Mouse (Mus musculus) neural tube, embryonic 10.5 days (tissue): ENCODE data around the gene Gtf2f2.

Experiments used
- DNase-seq: peaks from one replicate; pipeline ENCODE4 v3.0.0-alpha.2; 2017; ENCODE audit warnings: low spot score; ENCODE audit errors: extremely low spot score

The Gtf2f2 gene

DNA sequence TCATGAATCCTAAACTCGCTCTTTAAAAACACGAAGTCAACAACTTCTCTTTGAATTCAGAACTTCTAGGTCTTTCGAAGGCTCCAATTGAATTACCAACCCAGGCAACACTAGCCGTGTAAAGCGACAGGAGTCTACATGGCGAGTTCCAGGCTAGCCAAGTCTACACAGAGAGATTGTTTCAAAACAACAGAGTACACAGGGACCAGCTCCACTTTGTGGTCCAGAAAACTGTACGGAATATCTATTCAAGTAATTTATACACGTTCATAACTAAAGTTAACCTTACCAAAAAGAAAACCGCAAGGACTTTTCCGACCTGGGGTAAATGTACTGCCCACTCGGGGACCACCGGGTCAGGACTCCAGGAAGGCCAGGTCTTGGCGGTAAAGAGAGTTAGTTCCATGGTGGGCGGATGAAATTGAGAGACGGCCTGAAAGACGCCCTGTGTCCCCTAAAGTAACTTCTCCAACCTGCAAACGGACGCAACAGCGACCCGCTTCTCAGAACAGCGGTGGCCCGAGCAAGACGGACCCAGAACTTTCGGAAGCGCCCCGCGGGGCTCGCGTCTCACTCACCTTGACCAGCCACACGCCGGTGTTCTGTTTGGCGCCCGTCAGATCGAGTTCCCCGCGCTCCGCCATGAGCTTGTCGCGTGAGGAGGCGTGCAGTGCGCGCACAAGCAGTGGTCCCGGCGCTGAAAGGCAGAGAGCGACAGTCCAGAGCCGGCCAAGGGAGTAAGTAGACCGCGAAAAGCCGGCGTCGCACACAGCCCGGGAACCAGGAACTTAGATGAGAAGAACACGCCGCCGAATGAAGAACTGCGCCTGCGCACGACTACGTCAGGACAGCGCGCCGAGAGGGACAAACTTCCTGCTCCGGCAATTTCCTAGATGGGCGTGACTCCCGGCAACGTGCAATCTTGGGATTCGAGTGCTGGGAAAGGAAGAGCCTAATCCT is at the start of gene Gtf2f2:
Gtf2f2 (minus strand) TSS at position 764 of the 960 bp plus-strand sequence.
- peak; percentile 95 for DNase-seq

DNA sequence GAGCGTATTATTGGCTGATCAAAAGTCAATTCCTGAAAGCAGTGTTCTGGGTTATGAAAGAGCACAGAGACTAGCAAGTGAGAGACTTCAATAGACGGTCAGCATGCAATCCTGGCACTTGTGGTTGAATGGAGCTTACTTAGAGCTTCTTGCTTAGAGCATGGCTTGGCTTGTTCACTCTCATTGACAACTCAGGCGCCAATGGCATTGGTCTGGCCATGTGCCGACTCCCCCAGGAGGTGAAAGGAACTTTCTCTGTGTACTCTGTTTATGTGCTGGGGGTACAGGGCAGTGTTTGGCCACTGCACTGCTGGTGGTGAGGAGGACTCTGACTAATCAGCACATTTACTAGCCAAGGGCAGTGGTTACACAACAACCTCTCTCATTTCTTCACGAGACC is 48.8 kb upstream of the Gtf2f2 start:
- DNase-seq = no peak

DNA sequence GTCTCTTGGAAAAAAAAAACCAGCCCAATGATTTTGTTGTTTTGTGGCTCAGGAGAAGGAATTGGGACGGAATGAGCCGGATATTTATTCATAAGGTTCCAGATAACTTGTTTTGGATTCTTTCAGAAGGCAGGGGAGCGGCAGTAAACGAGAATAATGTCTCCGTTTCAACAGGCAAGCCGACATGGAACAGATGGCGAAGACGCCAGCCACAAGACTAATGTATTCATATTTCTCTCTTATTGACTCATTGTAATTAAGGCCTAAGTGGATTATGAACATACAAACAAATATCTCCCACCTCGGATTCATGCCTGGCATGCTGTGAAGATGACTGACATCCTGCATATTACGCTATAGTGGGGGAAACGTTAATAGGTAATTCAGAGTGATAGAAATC is 43.1 kb upstream of the Gtf2f2 start:
- no peak for DNase-seq

DNA sequence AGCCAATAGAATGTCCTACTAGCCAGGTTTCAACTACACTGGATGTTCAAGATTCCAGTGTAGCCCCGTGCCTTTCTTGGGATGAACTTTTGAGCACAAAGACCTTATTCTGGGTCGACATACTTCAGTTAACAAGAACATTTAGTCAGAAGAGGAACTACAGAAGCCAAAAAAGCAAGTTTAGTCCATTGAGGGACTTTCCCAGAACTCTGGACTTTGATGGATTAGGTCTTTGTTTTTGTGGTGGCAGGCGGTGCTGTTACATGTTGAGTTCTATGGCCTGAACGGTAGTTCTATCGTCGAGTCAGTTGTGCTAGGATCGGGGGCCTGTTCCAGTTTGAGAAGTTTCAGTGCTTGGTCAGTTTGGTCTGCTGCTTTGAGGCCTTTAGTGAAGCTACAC is 41.3 kb upstream of the Gtf2f2 start:
- DNase-seq = no peak

DNA sequence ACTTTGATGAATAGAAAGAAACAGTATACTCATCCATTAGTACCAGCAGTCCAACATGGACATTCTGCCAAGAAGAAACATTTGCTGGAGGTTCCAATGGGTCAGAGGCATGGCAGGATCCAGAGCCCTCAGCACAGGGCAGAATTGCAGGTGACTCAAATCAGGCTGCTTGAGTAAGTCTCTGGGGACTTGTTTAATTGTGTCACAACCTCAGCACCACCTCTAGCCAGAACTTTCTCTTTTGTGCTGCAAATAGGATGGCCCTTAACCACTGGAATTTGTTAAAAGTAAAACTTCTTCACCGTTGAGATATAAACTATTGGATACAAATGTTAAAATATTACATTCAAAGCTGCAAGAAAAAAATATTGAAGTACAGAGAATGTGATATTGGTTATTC is 35.1 kb upstream of the Gtf2f2 start:
- no peak for DNase-seq

DNA sequence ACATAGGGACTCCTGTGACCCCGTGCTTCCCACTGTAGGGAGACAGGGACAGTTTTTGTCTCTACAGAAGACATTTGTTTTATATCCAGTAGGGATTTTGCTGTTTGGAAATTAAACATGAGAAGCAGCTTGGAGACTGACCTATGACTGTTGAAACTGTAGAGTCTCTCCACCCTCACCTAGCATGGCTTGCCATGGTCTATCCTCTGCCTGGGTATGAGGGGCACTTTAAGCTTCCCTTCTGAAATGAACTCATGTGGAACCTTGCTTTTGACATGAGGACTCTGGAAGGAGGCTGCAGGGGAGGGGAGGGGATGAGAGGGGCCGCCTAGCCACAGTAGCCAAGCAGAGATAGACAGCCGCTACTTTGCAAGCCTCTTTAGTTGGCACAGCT is 33.5 kb upstream of the Gtf2f2 start:
- DNase-seq = no peak

DNA sequence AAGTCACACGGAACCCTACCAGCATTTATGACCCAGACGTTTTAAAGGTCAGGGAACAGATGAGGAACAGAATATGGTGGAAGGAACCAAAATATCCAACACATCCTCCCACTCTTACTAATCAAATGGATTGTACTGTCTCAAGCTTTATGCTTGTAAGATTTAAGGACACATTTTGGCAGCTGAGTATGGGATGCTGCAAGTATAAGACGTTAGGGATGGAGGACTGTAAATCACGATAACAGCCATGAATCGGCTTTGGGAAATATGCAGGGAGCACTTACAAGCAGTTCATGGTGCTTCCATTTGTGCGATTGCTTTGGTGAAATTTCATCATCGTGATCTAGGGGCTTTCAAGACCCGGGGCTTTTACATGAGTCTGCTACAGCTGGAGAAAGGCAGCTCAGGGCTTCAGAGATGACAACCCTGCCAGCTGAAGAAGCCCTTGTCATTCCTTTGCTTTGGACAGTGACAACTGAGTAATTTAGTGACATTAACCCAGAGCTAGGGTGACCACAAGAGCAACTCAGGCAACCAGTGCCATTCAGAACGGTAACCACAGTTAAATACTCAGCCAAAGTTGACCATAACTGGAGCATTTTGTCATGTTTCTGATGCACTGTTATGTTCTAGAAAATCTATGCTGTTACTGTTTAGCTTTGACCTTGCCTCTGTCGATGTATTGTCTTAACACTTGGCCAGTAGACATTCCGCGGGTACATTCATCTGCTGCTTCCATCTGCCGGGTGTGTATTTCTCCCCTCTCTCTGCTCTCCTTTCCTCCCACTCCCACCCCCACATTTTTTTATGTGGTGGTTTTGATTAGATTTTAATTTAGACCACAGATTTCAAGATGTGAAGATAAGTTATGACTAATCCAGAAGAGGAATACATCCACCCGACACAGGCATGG is 32.8 kb upstream of the Gtf2f2 start:
- no peak for DNase-seq

DNA sequence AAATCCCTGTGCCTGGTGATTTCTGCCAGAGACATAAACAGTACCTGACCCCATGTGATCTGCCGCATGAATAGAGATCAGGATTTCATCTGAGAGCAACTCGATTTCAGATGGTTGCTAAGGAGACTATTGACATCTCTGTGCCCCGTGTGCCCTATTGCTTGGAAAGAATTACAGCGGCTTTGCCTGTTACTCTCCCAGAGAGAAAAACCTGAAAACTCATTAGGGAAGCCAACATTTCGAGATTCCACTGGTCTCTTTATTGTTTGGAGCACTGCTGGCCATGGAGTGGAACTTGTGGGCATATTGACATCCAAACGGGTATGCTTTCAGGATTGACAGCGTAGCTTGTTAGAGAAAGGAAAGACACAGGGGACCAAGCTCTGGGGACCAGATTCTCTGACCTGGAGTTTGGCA is 22.6 kb upstream of the Gtf2f2 start:
- DNase-seq = peak; percentile 17

DNA sequence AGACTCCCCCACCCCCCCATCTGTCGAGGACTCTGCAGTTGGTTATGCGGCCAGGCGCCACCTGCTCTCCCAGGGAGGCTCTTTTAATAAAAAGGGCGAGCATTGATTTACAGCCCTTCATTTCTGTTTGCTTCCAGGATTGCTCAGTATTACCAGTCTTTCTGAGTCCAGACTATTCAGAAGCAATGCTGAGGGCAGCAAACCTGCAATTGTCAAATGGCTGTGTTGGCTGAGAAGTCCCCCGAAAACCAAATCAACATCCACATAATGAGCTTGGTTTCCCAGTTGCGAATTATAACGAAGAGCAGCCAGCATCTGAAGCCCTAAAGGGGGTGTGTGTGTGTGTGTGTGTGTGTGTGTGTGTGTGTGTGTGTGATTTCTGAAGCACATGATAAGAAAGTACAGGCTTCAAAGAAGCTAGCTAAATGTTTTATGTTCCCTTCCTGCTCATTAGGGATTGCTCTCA is 22.0 kb upstream of the Gtf2f2 start:
- DNase-seq = peak; percentile 17

DNA sequence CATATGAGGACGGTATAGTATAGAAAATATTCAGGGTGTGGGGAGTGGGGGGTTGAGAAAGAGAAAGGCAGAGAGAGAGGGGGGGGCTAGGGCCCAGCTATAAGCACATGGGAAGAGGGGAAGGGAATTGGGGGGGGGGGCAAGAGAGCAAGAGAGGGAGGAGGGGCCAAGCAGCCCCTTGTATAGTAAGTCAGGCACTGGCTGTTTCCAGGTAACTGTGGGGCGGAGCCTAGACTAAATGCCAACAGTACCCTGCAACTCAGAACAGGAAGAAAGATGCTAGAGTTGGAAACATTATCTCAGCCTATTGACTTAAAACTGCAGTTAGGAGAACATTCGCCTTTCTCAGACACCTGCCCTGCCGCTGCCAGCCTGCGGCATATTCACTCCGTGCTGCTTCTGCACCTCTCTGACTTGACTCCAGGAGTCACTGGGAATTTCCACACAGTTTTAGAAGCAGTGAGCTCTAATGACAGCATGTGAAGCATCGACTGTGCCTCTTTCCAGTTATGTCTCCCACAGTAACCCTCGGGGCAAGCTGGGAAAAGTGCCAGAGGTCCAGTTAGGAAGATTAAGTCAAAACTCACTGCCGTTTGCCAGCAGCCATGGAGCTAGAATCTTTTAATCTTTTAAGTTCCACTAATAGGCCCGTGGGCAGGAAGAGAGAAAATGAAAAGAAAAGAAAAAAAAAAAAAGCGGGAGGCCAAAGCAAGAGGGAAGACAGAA is 20.6 kb upstream of the Gtf2f2 start:
- DNase-seq = no peak

DNA sequence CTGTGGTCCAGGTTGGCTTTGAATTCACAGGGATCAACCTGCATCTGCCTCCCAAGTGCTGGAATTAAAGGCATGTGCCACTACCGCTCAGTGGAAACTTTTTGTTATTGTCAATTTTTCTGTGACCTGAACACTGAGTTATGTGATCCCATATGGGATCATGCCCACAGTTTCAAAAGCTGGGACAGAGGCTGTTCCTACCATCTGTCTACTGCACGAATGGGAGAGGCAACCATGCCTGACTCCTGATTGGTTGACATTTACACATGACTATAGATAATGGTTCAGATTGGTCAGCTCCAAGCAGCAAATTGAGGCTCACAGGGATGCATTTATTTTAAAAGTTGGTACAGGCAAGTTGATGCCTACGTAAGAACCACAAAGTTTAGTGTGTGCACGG is 14.0 kb upstream of the Gtf2f2 start:
- no peak for DNase-seq

DNA sequence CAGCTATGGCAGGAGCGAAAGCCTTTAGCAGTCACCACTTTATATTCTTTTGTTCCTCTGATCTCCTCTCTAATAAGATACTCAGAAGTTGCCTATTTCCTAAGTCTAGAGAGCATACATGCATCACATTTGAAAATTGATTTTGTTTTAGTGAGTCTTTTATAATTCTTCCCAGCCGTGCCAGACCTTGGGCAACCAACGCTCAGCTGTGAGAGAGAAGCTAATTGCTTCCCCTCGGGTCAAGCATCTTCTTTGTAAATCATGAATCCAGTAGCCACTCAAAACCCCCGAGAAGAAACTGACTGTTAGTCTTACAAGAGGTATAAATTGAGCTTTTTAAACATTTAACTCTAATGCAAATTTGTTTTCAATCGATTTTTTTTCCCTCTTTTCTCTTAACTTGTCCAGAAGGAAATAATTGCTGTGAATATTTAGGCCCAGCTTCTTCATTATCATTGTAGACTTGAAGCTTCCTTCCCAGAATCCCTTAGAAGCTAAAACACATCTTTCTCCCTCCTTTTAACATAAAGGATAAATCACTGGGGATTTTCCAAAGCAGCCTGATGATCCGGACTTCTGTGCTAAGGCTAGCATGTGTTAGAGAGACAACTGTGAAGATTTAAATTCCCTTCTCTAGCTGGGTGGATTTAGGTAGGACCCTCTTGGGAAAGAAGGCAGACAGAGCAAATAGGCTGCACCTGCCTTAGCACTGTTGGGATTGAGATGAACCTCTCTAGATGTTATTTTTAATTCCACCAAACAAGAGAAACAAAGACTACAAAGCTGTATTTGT is 10.5 kb upstream of the Gtf2f2 start:
- DNase-seq = no peak

DNA sequence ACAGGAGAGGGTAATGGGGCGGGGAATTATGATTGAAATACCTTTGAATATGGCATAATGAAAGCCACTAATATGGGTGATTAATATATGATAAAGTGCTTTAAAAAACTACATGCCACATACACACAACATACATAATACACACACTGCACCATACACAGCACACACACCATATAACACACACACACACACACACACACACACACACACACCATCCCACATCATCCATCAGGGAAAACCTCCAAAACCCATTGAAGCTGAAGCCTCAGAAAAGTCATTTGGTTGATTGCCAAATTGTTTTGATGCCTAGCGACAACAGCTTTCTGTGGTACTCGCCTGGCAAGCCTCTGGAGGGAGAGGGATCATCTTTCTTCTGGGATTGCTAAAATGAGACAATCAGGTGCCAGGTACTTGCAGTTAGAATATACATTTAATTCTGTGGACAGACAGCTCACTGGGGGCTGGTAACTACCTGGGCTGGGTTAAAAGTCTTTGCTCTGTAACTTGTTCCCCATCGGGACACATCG is 9.7 kb upstream of the Gtf2f2 start:
- DNase-seq = no peak

DNA sequence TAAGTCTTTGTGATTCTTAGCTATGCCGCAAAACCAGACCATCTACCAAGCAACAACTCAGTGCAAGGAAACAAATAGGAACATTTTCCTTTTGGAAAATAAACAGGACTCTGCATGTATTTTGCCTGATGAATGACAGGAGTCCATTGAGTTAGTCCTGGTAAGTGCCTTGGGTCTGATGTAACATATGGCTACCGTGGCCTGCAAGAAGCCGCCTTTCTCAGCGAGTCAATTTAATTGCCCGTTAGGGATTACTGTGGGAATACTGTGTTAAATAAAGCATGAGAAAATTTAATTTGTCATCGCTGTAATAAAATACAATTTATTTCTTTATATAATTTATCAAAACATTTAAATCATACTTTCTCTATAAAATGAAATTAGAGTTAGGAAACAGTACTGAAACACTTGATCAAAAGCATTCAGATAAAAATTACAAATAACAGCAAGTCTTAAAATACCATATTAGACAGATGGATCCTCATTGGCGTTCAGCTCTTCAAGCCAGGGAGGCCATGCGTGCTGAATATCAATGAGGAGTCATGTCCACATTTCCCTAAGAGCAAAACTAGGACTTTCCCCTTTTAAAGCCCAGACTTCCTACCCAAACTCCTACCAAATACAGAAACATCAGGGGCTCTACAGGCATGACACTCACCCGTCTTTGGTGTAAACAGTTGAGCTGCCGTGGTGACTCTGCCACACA is 7.3 kb upstream of the Gtf2f2 start:
- no peak for DNase-seq

DNA sequence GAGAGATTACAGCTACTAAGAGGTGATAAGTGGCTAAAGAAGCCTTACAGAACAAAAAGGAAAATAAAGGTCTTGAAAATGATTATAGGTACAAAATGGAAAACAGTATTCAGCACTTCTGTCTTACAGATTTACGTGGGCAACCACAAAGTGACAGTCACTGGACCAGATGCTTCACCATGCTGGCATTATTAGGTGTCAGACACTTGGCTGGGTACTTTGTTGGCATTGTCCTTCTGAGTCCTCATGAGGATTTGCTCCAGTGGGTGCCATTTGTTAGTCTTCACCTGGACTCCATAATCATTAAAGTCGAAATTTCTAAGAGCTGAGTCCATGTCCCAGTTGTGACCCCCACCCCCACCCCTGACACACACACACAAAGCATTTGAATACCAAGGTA is 3.7 kb upstream of the Gtf2f2 start:
- no peak for DNase-seq

DNA sequence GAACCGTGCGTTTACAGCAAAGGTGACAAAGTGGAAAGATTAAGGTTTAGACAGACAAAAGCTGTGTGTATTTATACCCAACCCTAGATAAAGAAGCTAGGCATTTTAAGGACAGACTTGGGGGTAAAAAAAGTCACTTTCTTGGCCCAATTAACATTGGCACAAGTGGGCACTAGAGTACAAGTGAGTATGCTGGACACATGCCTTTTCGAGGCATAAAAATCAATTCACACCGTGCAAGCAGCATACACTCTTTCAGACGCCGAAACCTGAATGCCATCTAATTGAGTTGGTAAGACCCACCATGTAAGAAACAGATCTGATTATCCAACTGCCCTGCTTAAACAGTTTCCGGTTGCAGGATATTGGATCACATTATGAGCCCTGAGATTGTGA is 395 bp upstream of the Gtf2f2 start:
- DNase-seq = no peak

DNA sequence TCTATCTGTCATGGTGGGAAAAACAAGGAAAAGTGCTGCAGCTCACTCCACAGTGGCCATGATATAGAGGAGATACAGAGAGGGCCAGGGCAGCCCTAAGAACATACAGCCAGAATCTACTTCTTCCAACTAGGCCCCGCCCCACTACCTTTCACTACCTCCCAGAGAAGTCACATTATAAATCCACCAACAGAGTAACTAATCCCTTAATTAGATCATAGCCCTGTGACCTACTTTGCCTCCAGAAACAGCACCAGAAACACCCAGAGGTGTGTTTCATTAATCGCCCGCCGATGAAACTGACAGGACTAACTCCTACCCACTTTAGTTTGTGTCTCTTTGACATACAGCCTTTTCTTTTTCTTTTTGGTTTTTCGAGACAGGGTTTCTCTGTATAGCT is 1.5 kb downstream of the Gtf2f2 start:
- no peak for DNase-seq

DNA sequence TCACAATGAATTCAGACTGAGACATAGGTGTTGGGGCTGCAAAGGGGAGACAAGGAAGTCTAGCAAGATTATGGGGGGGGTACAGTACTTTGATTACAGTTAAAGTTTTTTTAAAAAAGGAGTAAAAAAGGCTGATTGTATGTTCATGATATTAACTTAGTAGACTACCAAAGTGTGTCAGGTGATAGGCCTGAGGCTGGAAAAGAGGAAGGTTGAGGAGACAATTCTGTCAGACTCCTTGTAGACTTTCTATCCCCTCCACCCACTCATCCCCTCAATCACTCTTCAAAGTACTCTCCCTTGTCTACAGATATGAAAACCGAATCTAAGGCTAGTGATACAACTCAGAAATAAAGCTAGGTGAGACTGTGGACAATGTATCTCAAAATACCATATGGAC is 2.5 kb downstream of the Gtf2f2 start:
- no peak for DNase-seq

DNA sequence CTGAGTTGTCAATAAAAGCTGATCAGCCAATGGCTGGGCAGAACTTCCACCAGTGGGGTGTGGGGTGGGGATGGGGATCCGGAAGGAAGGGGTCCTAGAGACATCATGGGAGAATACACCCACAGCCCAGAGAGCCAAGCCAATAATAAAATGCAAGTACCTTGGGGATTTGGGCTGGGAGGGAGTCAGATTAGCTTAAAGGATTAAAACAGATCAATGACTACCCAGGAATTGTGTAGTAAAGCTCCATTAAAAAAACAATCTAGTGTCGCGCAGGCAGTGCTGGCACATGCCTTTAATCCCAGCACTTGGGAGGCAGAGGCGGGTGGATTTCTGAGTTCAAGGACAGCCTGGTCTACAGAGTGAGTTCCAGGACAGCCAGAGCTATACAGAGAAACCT is 5.7 kb downstream of the Gtf2f2 start:
- no peak for DNase-seq

DNA sequence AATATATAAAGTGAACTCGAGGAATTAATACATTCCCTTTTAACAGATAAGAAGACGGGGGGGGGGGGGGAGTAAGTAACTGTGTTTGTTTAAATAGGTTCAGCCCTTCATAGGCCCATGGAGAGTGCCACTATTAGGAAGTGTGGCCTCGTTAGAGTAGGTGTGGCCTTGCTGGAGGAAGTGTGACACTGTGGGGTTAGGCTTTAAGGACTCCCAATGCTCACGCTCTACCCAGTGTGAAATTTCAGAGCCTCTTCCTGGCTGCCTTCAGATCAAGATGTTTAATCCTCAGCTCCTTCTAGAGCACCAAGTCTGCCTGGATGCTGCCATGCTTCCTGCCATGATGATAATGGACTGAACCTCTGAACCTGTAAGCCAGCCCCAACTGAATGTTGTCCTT is 8.9 kb downstream of the Gtf2f2 start:
- no peak for DNase-seq
